Mouse (Mus musculus) kidney, embryonic 14.5 days (tissue): Measurements from ENCODE around the gene Insm1. TPM values are rescaled to one million over a fixed set of nuclear protein-coding genes. Genes with fewer than 3 reads are reported as not detected.

Source experiments
- ATAC-seq: fragments of 200-750 bp; cut with Nextera tagmentation; 2 replicates; pipeline ENCODE4 v1.8.0; 2017; ENCODE audit warnings: moderate number of reproducible peaks, mild to moderate bottlenecking, moderate TSS enrichment, moderate library complexity; ENCODE audit not compliant: low FRiP score, low TSS enrichment
- H3K27ac ChIP-seq: fragments of 300-500 bp; sonication (generic); 2 replicates; pipeline ENCODE4 v1.5.1; 2014; ENCODE audit warnings: low read depth, mild to moderate bottlenecking, low read length, moderate library complexity, mixed read lengths
- H3K27me3 ChIP-seq: fragments of 300-500 bp; sonication (generic); 2 replicates; pipeline ENCODE4 v1.6.1; 2014; ENCODE audit warnings: mild to moderate bottlenecking, low read length; ENCODE audit not compliant: control insufficient read depth, insufficient read depth
- H3K36me3 ChIP-seq: fragments of 300-500 bp; sonication (generic); 2 replicates; pipeline ENCODE4 v1.6.1; 2014; ENCODE audit warnings: low read length, mixed read lengths; ENCODE audit not compliant: control insufficient read depth, insufficient read depth
- H3K4me1 ChIP-seq: fragments of 300-500 bp; sonication (generic); 2 replicates; pipeline ENCODE4 v1.6.1; 2014; ENCODE audit warnings: low read length, mixed read lengths; ENCODE audit not compliant: control insufficient read depth, insufficient read depth
- H3K4me2 ChIP-seq: fragments of 300-500 bp; sonication (generic); replicated peaks from 2 replicates; pipeline ENCODE4 v1.6.1; 2014; ENCODE audit warnings: low read depth, mild to moderate bottlenecking, low read length
- H3K4me3 ChIP-seq: fragments of 300-500 bp; sonication (generic); 2 replicates; pipeline ENCODE4 v1.5.1; 2014; ENCODE audit warnings: mild to moderate bottlenecking, low read length
- H3K9ac ChIP-seq: fragments of 300-500 bp; sonication (generic); 2 replicates; pipeline ENCODE4 v1.6.1; 2014; ENCODE audit warnings: low read depth, mild to moderate bottlenecking, low read length, moderate library complexity
- H3K9me3 ChIP-seq: fragments of 300-500 bp; sonication (generic); 2 replicates; pipeline ENCODE4 v1.6.1; 2016; ENCODE audit warnings: low read length; ENCODE audit not compliant: control insufficient read depth
- WGBS: fragments of 180-500 bp; shearing (Covaris S2); extraction: QIAGEN DNeasy Blood & Tissue Kit; methylation state at CpG from one replicate; pipeline ENCODE4 v1.1.7; 2014; 5-methylcytosine and 5-hydroxymethylcytosine counted together
- polyA plus RNA-seq: library from polyadenylated mRNA; unstranded; fragments of >200 nt; fragmentation: Nextera tagmentation; extraction: Ambion mirVana; gene quantifications from 2 replicates; pipeline ENCODE4 v1.2.1, GENCODE M21; 2014

Gene Insm1
- polyA plus RNA-seq, 1 experiment from 2014 or later = not detected

DNA sequence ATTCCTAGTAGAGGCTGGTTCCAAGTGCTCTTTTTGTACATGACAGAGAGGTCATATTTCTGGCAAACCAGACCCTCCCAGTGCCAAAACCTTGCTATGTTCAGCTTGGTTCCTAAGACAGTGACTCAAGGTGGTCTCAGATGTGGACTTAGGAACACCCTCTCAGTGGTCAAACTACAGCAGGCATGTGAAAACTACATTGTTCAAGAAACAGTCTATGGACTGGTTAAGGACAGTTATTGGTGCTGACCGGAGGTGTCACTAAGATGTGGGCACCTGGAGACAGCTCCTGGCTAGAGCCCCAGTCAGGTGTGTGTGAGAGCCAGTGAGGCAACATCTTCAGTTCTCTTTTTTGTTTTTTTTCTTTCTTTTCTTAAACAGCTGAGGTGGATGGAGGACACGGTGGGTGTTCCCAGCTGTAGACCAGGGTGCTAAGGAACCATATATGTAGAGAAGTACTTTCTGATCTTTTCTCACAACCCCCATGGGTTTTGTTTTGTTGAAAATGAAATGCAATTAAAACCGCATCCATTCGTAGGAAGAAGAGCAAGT is 17.6 kb downstream of the Insm1 start:
- Histone ChIP-seq H3K27me3 (no peaks in the 10 kb centered on the region), H3K4me3 (no peak overlapping the region), H3K9me3 (no peaks in the 10 kb centered on the region), H3K4me2 (no peak overlapping the region), H3K36me3 (no peaks in the 10 kb centered on the region), H3K4me1 (no peaks in the 10 kb centered on the region), H3K27ac (no peak overlapping the region), H3K9ac (no peak overlapping the region)
- 86% methylated on average over 4 of the region's 4 CpGs for WGBS
- no peak for ATAC-seq

DNA sequence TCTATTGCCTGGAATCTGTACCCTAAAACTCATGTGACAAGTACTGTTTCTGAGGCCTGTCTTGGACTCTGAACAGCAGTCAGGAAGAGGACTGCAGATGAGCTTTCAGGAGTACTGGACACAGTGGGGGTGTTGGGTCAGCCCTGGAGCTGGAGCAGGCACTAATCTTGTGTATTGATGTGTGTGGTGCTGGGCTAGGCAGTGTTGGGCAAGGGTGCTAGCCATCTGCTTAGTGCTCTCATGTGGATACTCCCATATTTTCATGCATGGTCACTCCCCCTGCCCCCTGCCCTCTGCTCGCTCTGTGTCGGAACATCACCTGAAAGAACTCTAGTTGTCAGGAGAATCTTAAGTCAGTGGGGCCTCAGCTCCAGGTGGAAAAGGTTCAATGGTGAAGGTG is 22.3 kb downstream of the Insm1 start:
- H3K9me3 ChIP-seq = no peaks in the 10 kb centered on the region
- peaks cover 5% of the 10 kb centered on the region; the same call in 1 of the 2 replicates for H3K4me1 ChIP-seq
- no peak overlapping the region for H3K9ac ChIP-seq
- ATAC-seq = no peak
- WGBS = 70% methylated on average over 2 of the region's 2 CpGs
- H3K4me2 ChIP-seq = no peak overlapping the region
- H3K36me3 ChIP-seq = no peaks in the 10 kb centered on the region
- no peaks in the 10 kb centered on the region for H3K27me3 ChIP-seq
- no peak overlapping the region for H3K4me3 ChIP-seq
- no peak overlapping the region for H3K27ac ChIP-seq

DNA sequence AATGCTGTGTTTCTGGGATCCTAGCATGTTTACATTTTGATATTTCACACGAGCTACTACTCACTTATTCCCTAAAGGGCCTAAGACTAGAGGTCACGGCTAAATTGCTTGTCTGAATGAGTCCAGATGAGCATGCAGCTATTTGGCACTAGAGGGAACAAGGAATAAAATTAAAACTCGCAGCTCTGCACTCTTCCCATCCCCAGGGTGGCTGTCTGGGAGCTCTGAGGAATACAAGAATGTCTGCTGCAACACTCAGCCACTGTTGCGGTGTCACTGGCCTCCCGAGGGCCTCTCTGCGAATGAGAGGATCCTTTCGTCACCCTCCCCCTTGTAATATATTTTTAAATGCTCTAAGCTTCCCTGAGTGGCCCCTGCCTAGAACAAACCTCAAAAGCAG is 23.7 kb downstream of the Insm1 start:
- WGBS = 61% methylated on average over 7 of the region's 7 CpGs
- no peak overlapping the region for H3K9ac ChIP-seq
- no peak overlapping the region for H3K4me2 ChIP-seq
- H3K4me1 ChIP-seq = peaks cover 5% of the 10 kb centered on the region; the same call in 1 of the 2 replicates
- no peaks in the 10 kb centered on the region for H3K27me3 ChIP-seq
- no peaks in the 10 kb centered on the region for H3K9me3 ChIP-seq
- no peak for ATAC-seq
- H3K36me3 ChIP-seq = no peaks in the 10 kb centered on the region
- H3K27ac ChIP-seq = no peak overlapping the region
- H3K4me3 ChIP-seq = no peak overlapping the region

DNA sequence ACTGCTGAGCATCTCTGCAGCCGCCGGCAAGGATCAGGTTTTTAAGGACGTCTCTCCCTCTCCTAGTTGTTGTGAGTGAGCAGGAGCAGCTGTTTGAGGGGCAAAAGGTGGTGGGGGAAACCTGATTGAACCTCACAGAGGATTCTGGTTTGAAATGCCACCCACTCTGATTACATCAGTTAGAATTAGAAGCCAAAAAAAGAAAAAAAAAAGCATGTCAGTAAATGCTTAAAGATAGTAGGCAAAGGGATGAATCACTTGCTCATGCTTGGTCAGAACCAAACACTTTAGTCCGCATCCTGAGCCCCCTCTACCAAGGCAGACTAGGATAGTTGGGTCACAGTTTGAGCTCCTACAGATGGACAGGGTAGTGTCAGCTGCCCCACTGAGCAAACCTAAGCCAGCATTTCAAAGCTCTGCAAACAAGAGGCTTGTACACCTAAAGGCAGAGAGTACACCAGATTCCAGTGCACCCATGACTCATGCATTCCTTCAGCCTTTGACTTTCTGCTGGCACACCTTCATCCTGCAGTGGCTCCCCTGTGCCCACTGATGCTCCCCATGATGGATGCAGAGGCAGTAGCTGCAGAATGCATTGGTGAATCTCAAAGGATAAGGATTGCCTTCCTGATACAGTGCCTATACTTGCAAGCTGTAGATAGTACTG is 24.8 kb downstream of the Insm1 start:
- H3K27ac ChIP-seq = no peak overlapping the region
- no peak overlapping the region for H3K4me3 ChIP-seq
- H3K9me3 ChIP-seq = no peaks in the 10 kb centered on the region
- H3K27me3 ChIP-seq = no peaks in the 10 kb centered on the region
- no peak overlapping the region for H3K9ac ChIP-seq
- no peaks in the 10 kb centered on the region for H3K36me3 ChIP-seq
- no peak for ATAC-seq
- WGBS = 50% methylated on average over 4 of the region's 4 CpGs
- peaks cover 5% of the 10 kb centered on the region; the same call in 1 of the 2 replicates for H3K4me1 ChIP-seq
- H3K4me2 ChIP-seq = no peak overlapping the region

DNA sequence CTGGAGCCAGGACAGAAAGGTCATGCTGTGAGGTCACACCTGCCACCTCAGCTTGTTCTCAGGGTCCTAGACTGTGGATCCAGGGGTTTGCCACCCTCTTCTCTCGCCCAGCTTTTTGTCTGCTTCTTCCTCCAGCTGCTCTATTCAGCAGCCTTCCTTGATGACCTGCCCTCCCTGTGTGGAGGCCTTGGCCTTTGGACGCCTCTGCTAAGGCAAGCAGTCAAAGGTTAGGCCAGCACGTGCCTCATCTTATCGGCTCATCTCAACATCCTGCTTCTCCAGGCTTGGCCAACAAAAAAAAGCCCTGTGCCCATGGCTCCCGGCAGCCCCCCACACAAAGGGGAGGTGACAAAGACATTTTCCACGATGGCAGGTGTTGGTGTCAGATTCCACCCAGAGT is 25.9 kb downstream of the Insm1 start:
- ATAC-seq = 0 out of 2 replicates have a peak, but pooled peaks have one; percentile 3
- Histone ChIP-seq H3K4me3 (no peak overlapping the region), H3K36me3 (no peaks in the 10 kb centered on the region), H3K27ac (no peak overlapping the region), H3K4me1 (peaks cover 5% of the 10 kb centered on the region; the same call in 1 of the 2 replicates), H3K9me3 (no peaks in the 10 kb centered on the region), H3K9ac (no peak overlapping the region), H3K4me2 (no peak overlapping the region), H3K27me3 (no peaks in the 10 kb centered on the region)
- WGBS = 18% methylated on average over 6 of the region's 6 CpGs

DNA sequence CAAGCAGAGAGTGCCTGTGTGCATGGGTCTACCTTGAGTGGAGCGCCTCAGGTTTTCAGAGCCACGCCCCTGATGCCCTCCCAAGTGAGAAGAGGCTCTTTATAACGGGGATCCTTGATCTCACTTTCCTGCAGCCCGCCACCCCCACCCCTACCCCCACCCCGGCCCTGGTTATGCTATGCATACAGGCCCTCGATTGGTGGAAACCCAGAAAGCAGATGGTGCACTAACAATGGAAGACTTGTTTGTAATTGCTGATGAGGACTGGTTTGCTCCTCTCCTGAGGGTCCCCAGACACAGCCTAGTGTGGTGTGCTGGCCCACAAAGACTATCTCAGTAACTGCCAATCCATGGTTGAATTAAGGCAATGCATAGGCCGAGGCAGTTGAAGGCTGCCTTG is 27.3 kb downstream of the Insm1 start:
- peaks cover 5% of the 10 kb centered on the region; the same call in 1 of the 2 replicates for H3K4me1 ChIP-seq
- H3K36me3 ChIP-seq = no peaks in the 10 kb centered on the region
- 87% methylated on average over 7 of the region's 7 CpGs for WGBS
- H3K4me2 ChIP-seq = no peak overlapping the region
- no peak overlapping the region for H3K4me3 ChIP-seq
- H3K9me3 ChIP-seq = no peaks in the 10 kb centered on the region
- H3K9ac ChIP-seq = no peak overlapping the region
- H3K27me3 ChIP-seq = no peaks in the 10 kb centered on the region
- no peak for ATAC-seq
- H3K27ac ChIP-seq = no peak overlapping the region

DNA sequence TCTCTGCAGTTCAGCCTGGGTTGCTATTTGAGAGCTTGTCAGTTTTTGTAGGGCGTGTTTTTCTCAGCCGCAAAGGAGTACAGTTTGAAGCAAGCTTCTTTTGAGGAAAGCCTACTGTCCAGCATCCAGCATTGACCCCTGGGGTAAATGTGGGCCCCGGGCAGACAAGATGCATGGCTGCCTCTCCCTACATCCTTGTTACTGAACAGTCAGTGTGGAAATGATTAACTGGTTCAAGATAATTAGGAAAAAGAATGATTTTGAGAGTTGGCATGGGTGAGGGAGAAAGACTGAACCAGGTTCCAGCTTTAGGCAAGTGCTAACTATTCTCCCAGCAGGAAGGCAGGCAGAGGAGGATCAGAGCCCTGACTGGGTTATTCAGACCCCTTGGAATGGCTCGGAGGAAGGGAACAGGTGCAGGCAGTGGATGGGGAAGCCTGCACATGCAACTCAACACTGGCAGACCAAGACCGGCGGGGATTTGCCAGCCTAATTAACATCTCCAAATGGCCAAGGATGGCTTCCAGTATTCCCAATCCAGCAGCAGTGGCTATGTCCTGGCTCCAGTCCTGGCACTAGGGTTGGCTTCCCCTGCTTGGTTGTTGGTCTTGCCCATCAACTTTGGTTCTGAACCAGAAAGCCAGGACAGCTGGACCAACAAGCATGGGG is 28.6 kb downstream of the Insm1 start:
- H3K9me3 ChIP-seq = no peaks in the 10 kb centered on the region
- no peak overlapping the region for H3K9ac ChIP-seq
- WGBS = 75% methylated on average over 6 of the region's 6 CpGs
- no peak overlapping the region for H3K4me2 ChIP-seq
- no peaks in the 10 kb centered on the region for H3K27me3 ChIP-seq
- H3K4me3 ChIP-seq = no peak overlapping the region
- H3K4me1 ChIP-seq = peaks cover 5% of the 10 kb centered on the region; the same call in 1 of the 2 replicates
- H3K36me3 ChIP-seq = no peaks in the 10 kb centered on the region
- no peak for ATAC-seq
- no peak overlapping the region for H3K27ac ChIP-seq

DNA sequence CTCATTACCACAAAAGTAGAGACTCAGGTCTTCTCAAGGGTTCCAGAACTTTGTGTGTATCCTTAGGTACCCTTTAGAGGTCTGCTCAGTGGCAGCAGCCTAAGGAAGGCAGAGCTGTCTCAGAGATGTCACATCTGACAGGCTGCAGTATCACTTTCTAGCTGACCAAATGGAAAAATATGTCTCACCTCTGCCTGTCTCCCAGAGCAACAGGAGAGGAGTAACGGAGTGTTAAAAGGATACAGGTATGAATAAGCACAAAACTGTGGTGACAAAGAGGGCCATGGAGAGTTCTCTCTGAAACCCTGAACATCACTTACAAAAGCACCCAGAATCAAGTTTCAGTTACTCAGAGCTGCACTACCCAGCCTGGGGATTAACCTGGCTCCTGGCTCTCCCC is 32.7 kb downstream of the Insm1 start:
- H3K9ac ChIP-seq = no peak overlapping the region
- no peaks in the 10 kb centered on the region for H3K9me3 ChIP-seq
- H3K4me1 ChIP-seq = no peaks in the 10 kb centered on the region
- no peak for ATAC-seq
- 93% methylated on average over 1 of the region's 1 CpGs for WGBS
- H3K27ac ChIP-seq = no peak overlapping the region
- no peak overlapping the region for H3K4me3 ChIP-seq
- H3K4me2 ChIP-seq = no peak overlapping the region
- H3K27me3 ChIP-seq = no peaks in the 10 kb centered on the region
- H3K36me3 ChIP-seq = no peaks in the 10 kb centered on the region

DNA sequence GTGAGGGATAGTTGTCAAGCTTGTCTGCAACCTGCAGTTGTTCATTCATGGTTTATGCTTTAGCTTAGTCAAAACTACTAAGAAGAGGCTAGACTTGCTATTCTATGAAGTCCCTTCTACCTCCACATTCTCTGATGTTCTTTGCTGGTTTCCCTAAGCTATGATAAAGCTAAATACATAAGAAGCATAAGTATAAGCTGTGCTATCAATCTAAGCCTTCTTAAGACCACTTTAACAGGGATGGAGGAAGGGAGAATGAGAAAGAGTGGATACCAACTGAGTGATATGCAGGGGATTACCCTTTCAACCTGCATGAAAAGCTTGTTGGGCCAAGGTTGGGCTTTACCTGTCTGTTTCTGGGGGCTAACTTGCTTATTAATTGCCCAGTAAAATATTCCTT is 33.9 kb downstream of the Insm1 start:
- no peaks in the 10 kb centered on the region for H3K36me3 ChIP-seq
- no peak overlapping the region for H3K4me2 ChIP-seq
- no peak for ATAC-seq
- H3K4me3 ChIP-seq = no peak overlapping the region
- H3K9me3 ChIP-seq = no peaks in the 10 kb centered on the region
- no peak overlapping the region for H3K9ac ChIP-seq
- no peaks in the 10 kb centered on the region for H3K4me1 ChIP-seq
- no peaks in the 10 kb centered on the region for H3K27me3 ChIP-seq
- no peak overlapping the region for H3K27ac ChIP-seq
